Mouse (Mus musculus) granulocyte monocyte progenitor cell, adult 5-6 weeks (primary cell): ENCODE data around the gene Msln. TPM values are rescaled to one million over a fixed set of nuclear protein-coding genes. Genes with fewer than 3 reads are reported as not detected.
"Not testable (repeated sequence)": the region's sequence is repeated elsewhere in the genome, so short reads cannot be mapped to it uniquely, and the experiment has no call there.

Experiments
- ATAC-seq: replicated peaks from 2 replicates; pipeline ENCODE4 v1.8.0; 2016; ENCODE audit warnings: mild to moderate bottlenecking, moderate TSS enrichment, inconsistent platforms; ENCODE audit not compliant: poor library complexity, severe bottlenecking
- total RNA-seq, 2 experiments: library from RNA; stranded (forward) in 1 of 2; stranded (reverse) in 1 of 2; fragments of 200-712, 200-1000 nt in 1 of 2; fragments of >200 nt in 1 of 2; fragmentation: Nextera tagmentation in 1 of 2; gene quantifications; 2 replicates each; pipeline ENCODE4 v1.2.3; 2014 to 2017

The Msln gene
- total RNA-seq, 2 experiments from 2014 or later, result not detected

GRCm38 (mm10) chr17:25773549-25774120, 19.5 kb upstream of the Msln start, which contains the start of gene Narfl:
Gene Narfl, plus strand, starts transcription at chr17:25773776.
- peak; percentile 97 for ATAC-seq

- ATAC-seq, result no peak
Measured at GRCm38 (mm10) chr17:25769331-25769730, 15.2 kb upstream of the Msln start.

- no peak for ATAC-seq
Measured at GRCm38 (mm10) chr17:25765886-25766285, 11.7 kb upstream of the Msln start.

- no peak for ATAC-seq
Measured at GRCm38 (mm10) chr17:25762591-25762990, 8.4 kb upstream of the Msln start.

- no peak for ATAC-seq
Measured at GRCm38 (mm10) chr17:25761561-25761970, 7.4 kb upstream of the Msln start.

- no peak for ATAC-seq
Measured at GRCm38 (mm10) chr17:25760148-25760547, 6.0 kb upstream of the Msln start.

- ATAC-seq, result no peak
Measured at GRCm38 (mm10) chr17:25757691-25758090, 3.5 kb upstream of the Msln start.

- no peak for ATAC-seq
Measured at GRCm38 (mm10) chr17:25756378-25757242, 2.4 kb upstream of the Msln start.

GRCm38 (mm10) chr17:25755627-25756377, 1.6 kb upstream of the Msln start:
- ATAC-seq, result no peak

GRCm38 (mm10) chr17:25755086-25755485, 908 bp upstream of the Msln start:
- ATAC-seq, result no peak

GRCm38 (mm10) chr17:25751446-25751845, 2.7 kb downstream of the Msln start:
- ATAC-seq, result no peak

- ATAC-seq, result no peak
Measured at GRCm38 (mm10) chr17:25749314-25749713, 4.9 kb downstream of the Msln start.

GRCm38 (mm10) chr17:25748238-25748637, 5.9 kb downstream of the Msln start:
- ATAC-seq, result no peak

GRCm38 (mm10) chr17:25744311-25744710, 9.9 kb downstream of the Msln start:
- no peak for ATAC-seq

GRCm38 (mm10) chr17:25743831-25744230, 10.3 kb downstream of the Msln start:
- ATAC-seq, result no peak

GRCm38 (mm10) chr17:25741471-25741870, 12.7 kb downstream of the Msln start:
- not testable (repeated sequence) for ATAC-seq

GRCm38 (mm10) chr17:25738861-25739260, 15.3 kb downstream of the Msln start:
- no peak for ATAC-seq

- no peak for ATAC-seq
Measured at GRCm38 (mm10) chr17:25735745-25736144, 18.4 kb downstream of the Msln start, which contains the start of gene Mslnl. Gene Mslnl, plus strand, starts transcription at chr17:25736042.

GRCm38 (mm10) chr17:25735246-25735645, 18.9 kb downstream of the Msln start:
- no peak for ATAC-seq

GRCm38 (mm10) chr17:25732082-25732481, 22.1 kb downstream of the Msln start:
- peak; percentile 47 for ATAC-seq

- ATAC-seq, result no peak; the same call in 1 of the 2 replicates
Measured at GRCm38 (mm10) chr17:25728009-25728270, 26.2 kb downstream of the Msln start.
